Mouse (Mus musculus) retina, embryonic 14.5 days (tissue): ENCODE measurements around the gene Izumo1.
A peak's percentile ranks its signal among the peaks of the same experiment; 100 is the strongest.

Source experiments
- DNase-seq: peaks from one replicate; pipeline ENCODE4 v3.0.0-alpha.2; 2015; ENCODE audit warnings: low spot score

Gene Izumo1

GRCm38 (mm10) chr7:45618316-45618715 lies 3.3 kb upstream of the Izumo1 start:
- DNase-seq: no peak

- no peak for DNase-seq
Observed at GRCm38 (mm10) chr7:45619592-45619991, 2.0 kb upstream of the Izumo1 start.

GRCm38 (mm10) chr7:45623507-45623906 lies 1.9 kb downstream of the Izumo1 start:
- DNase-seq: no peak

DNA sequence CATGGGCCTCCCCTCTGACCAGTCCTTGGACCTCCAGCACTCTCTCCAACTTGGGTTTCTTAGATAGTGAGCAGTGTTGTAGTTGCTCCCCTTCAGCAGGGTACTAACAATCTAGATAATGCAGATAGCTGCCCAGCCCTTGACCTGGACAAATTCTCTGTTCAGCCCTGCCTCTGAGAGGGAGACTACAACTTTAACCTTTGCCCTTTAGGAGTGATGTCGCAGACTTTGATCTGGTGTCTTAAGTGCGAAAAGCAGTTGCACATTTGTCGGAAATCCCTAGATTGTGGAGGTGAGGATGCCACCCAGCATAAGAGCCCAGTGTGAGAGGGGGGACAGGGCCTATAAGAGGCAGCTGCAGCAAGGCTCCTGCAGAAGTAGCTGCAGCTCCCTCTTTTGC lies 3.1 kb downstream of the Izumo1 start:
- no peak for DNase-seq

DNA sequence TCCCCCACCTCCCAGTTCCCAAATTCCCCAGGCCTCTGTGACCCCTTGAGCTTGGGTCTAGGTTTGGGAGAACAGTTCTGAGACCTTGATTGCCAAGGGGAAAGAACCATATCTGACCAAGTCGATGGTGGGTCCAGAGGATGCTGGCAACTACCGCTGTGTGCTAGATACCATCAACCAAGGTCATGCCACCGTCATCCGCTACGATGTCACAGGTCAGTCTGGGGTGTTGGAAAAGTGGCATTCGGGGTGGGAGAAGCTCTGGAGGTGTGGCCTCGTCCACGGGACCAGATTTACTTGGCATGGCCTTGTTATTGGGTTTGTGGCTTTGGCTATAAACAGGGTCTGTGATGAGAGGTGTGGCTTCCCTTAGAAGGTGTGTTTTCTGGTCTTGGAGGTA lies 3.9 kb downstream of the Izumo1 start:
- no peak for DNase-seq

- no peak for DNase-seq
Observed at GRCm38 (mm10) chr7:45626571-45627076, 5.0 kb downstream of the Izumo1 start.

GRCm38 (mm10) chr7:45627261-45627660 lies 5.7 kb downstream of the Izumo1 start, which contains the start of gene Rasip1:
Gene Rasip1 (plus strand): TSS chr7:45627488.
- DNase-seq: no peak

GRCm38 (mm10) chr7:45628364-45629294 lies 7.0 kb downstream of the Izumo1 start:
- DNase-seq: peak; percentile 94

DNA sequence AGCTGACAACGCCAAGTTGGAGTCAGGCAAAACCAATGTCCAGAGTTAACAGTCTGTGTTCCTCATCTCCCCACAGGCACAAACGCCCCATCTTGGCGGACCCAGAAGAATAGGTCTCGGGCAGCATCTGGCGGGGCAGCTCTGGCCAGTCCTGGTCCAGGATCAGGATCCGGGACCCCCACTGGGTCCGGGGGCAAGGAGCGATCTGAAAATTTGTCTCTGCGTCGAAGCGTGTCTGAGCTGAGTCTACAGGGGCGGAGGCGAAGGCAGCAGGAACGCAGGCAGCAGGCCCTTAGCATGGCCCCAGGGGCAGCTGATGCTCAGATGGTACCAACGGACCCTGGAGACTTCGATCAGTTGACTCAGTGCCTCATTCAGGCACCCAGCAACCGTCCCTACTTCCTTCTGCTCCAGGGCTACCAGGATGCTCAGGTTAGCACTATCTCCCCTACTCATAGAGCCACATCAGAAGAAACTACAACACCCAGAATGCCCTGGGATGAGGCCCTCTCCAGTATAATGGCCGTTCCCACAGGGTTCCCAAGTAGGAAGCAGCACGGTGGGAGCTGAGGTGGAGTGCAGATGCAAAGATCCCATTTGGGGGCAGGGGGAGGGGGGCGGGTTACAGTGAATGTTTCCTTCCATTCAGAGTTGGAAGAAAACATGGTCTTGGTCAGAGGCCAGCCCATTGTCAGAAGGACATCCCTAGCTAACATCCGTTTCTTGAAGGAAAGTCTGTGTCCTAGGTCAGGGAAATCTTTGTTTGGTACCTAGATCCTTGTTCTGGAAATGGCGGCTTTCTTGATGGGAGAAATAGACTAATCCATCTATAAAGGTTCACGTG lies 8.7 kb downstream of the Izumo1 start:
- peak; percentile 47 for DNase-seq

GRCm38 (mm10) chr7:45632499-45632898 lies 10.9 kb downstream of the Izumo1 start:
- DNase-seq: peak; percentile 56

GRCm38 (mm10) chr7:45634946-45635681 lies 13.5 kb downstream of the Izumo1 start:
- no peak for DNase-seq

DNA sequence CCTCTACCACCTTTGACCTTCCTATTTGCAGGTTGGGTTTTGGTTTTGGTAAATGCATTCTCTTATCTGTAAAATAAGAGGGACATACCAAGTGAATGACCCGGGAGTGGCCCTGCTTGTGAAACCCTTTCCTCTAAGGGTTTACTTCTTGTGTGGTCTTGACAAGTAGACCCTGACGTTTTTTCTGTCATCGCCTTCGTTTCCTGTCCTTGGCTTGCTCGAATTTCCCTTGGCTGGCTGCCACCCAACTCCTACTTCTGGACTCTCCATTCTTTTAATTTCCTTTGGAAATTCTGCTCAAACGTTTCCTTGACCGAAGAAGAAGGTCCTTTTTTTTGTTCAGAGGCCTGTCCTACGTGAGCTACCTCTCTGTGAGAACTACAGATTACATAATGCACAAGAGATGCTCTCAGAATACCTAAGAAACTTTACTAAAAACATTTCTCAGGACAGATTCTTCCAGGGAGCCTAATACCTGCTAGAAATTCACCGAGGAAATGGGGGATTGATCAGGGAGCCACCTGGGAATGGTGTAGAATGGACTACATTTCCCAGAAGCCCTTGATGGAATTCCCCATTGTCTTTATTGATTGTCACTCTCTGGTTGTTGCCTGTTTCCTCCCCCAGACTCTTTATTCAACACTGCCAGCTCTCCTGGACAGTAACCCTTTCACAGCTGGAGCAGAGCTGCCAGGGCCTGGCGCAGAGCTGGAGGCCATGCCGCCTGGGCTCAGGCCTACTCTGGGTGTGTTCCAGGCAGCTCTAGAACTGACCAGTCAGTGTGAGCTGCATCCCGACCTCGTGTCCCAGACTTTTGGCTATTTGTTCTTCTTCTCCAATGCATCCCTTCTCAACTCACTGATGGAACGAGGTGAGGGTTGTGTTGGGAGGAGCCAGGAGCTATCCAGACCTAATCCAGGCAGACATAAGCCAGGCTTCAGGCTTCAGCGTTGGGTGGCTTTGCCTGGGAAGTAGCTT lies 14.4 kb downstream of the Izumo1 start:
- DNase-seq: no peak

GRCm38 (mm10) chr7:45637710-45638109 lies 16.1 kb downstream of the Izumo1 start:
- no peak for DNase-seq

GRCm38 (mm10) chr7:45638623-45639401 lies 17.2 kb downstream of the Izumo1 start:
- DNase-seq: peak; percentile 99

DNA sequence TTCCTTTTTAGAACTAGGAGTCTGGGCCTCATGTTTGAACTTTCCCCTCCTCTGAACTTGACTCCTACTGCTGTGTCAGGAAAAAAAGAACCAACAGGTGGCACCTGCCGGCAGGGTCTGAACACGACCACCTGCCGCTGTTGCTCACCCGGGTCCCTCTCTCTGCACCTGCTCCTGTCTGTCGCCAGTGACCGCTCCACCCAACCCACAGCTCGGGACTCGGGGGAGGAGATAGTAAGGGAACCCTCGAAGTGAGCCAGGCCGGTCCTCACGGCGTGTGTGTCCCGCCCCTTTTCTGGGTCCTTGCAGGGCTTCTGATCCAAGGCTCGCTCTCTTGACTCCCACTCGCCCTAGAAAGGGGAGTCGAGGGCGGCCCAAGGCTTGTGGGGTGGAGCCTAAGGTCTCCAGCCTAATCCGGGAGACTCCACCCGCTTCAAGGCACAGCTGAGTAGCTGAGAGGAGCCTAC lies 18.0 kb downstream of the Izumo1 start, which contains the start of gene Mamstr:
TSS of gene Mamstr (plus strand) at position 417 of the 467 bp plus-strand sequence.
- no peak for DNase-seq

DNA sequence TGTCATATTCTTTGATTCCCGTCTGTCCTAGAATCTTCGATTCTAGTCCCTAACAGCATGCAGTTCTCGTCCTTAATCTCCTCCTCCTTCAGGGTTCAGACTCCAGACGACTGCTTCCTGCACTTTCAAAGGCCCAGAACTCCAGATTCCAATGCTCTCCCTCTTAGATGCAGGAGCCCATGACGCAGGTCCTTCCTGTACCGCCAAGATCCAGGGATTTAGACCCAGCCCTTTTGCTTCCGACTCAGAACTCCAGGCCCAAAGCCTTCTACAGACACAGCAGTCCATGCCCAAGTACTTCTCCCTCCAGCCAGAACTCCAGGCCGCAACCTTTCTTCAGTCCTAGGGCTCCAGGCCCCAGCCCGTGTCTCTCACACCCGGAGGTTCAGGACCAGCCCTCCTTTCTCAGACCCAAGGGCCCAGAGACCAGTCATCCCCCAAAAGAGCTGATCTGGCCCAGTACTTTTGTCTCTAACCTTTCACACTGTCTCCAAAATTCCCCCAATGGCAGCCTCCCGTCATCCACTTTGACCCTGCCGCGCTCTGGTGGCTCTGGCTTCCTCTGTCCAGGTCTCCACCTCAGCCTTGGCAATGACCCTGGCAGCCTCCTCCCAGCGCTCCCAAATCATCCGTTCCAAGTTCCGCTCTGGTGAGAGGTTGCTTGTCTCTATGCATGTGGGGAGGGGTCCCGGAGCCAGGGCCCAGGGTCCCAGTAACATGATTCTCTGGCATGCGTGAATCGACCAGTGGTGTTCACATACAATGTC lies 18.8 kb downstream of the Izumo1 start:
- no peak for DNase-seq

GRCm38 (mm10) chr7:45641391-45642040 lies 19.9 kb downstream of the Izumo1 start:
- DNase-seq: no peak

DNA sequence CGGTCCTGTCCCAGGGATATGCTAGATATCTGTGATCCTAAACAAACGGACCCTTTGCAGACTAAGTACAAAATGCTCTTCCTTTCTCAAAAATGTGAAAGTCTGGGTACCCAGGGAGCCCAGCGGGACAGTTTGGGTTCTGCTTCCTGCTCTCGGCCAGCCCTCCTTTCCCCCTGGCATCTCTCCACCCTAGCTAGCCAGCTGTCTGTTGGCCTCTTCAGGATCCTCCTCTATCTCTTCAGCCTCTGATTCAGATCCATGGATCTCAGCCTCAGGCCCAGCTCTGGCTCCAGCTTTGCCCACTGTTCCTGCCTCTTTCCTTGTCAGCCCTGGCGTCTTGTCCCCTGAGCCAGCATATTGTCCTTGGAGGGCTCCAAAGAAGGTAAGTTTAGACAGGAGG lies 20.5 kb downstream of the Izumo1 start:
- DNase-seq: no peak
